Mouse (Mus musculus): Measurements from ENCODE around the gene Mtmr6.

Mtmr6 gene

GRCm38 (mm10) chr14:60264990-60265876, at the start of gene Mtmr6:
TSS of gene Mtmr6 (plus strand) at chr14:60265228.
- peak; percentile 99 for DNase-seq (ENCODE audit: low spot score)

- no peak for DNase-seq (ENCODE audit: low spot score)
Observed at GRCm38 (mm10) chr14:60216125-60216524, 48.9 kb upstream of the Mtmr6 start.

- DNase-seq (ENCODE audit: low spot score), result no peak
Observed at GRCm38 (mm10) chr14:60217616-60218015, 47.4 kb upstream of the Mtmr6 start.

- no peak for DNase-seq (ENCODE audit: low spot score)
Observed at GRCm38 (mm10) chr14:60219886-60220285, 45.1 kb upstream of the Mtmr6 start.

- DNase-seq (ENCODE audit: low spot score), result no peak
Observed at GRCm38 (mm10) chr14:60238551-60238950, 26.5 kb upstream of the Mtmr6 start.

- no peak for DNase-seq (ENCODE audit: low spot score)
Observed at GRCm38 (mm10) chr14:60250366-60250765, 14.7 kb upstream of the Mtmr6 start.

GRCm38 (mm10) chr14:60250879-60251278, 14.1 kb upstream of the Mtmr6 start:
- DNase-seq (ENCODE audit: low spot score), result no peak

GRCm38 (mm10) chr14:60251281-60252003, 13.6 kb upstream of the Mtmr6 start, which contains the start of the genes Nupl1 and Gm49336:
TSS of gene Nupl1 (minus strand) at chr14:60251431.
TSS of gene Gm49336 (minus strand) at chr14:60251507.
- DNase-seq (ENCODE audit: low spot score), result peak; percentile 99

GRCm38 (mm10) chr14:60252004-60253000, 12.7 kb upstream of the Mtmr6 start:
- no peak for DNase-seq (ENCODE audit: low spot score)

GRCm38 (mm10) chr14:60253466-60253865, 11.6 kb upstream of the Mtmr6 start:
- no peak for DNase-seq (ENCODE audit: low spot score)

- DNase-seq (ENCODE audit: low spot score), result no peak
Observed at GRCm38 (mm10) chr14:60254774-60255173, 10.3 kb upstream of the Mtmr6 start.

- DNase-seq (ENCODE audit: low spot score), result no peak
Observed at GRCm38 (mm10) chr14:60256356-60256755, 8.7 kb upstream of the Mtmr6 start.

- DNase-seq (ENCODE audit: low spot score), result no peak
Observed at GRCm38 (mm10) chr14:60257101-60257500, 7.9 kb upstream of the Mtmr6 start.

GRCm38 (mm10) chr14:60257851-60258250, 7.2 kb upstream of the Mtmr6 start:
- DNase-seq (ENCODE audit: low spot score), result no peak

- no peak for DNase-seq (ENCODE audit: low spot score)
Observed at GRCm38 (mm10) chr14:60262316-60262715, 2.7 kb upstream of the Mtmr6 start.

GRCm38 (mm10) chr14:60269333-60269732, 4.3 kb downstream of the Mtmr6 start:
- no peak for DNase-seq (ENCODE audit: low spot score)

- no peak for DNase-seq (ENCODE audit: low spot score)
Observed at GRCm38 (mm10) chr14:60273346-60273745, 8.3 kb downstream of the Mtmr6 start.

- no peak for DNase-seq (ENCODE audit: low spot score)
Observed at GRCm38 (mm10) chr14:60275301-60276276, 10.6 kb downstream of the Mtmr6 start.

- no peak for DNase-seq (ENCODE audit: low spot score)
Observed at GRCm38 (mm10) chr14:60286194-60286863, 21.3 kb downstream of the Mtmr6 start.

GRCm38 (mm10) chr14:60290363-60290762, 25.3 kb downstream of the Mtmr6 start:
- no peak for DNase-seq (ENCODE audit: low spot score)
